Comparison of ENCODE assay signal across 15 mouse cellular contexts in genomic region chr3:54054376-54054775, GRCm38 (mm10).
"Had no signal": no experiment of that assay in that cellular context is flagged by ENCODE, and none has a peak within 500 bp of the region (broad histone marks: within the 10 kb centered on the region; RNA-seq: fewer than 3 reads in every experiment).

No protein-coding gene starts in this region.

- H3K4me1 ChIP-seq: lung, embryonic 15.5 days; megakaryocyte, embryonic 14.5 days; neural tube, embryonic 12.5 days; stomach, embryonic 15.5 days had no signal

- H3K36me3 ChIP-seq: lung, embryonic 15.5 days; midbrain, embryonic 13.5 days; midbrain, embryonic 15.5 days; neural tube, embryonic 12.5 days; stomach, embryonic 15.5 days had no signal

- DNase-seq: lung, adult 2 months; lung, postnatal 14 days; lung, postnatal 36 days; right cerebral cortex, postnatal 14 days; thymus, adult 2 months; thymus, postnatal 25 days; thymus, postnatal 4 days had no signal

- H3K9me3 ChIP-seq: lung, embryonic 15.5 days; midbrain, embryonic 13.5 days; midbrain, embryonic 15.5 days; neural tube, embryonic 12.5 days; stomach, embryonic 15.5 days had no signal

- H3K27ac ChIP-seq: lung, embryonic 15.5 days; macrophage; midbrain, embryonic 13.5 days; midbrain, embryonic 15.5 days; neural tube, embryonic 12.5 days; stomach, embryonic 15.5 days; stomach, postnatal 0 days had no signal

- H3K4me3 ChIP-seq: lung, embryonic 15.5 days; megakaryocyte, embryonic 14.5 days; midbrain, embryonic 13.5 days; midbrain, embryonic 15.5 days; neural tube, embryonic 12.5 days; stomach, embryonic 15.5 days had no signal

- H3K27me3 ChIP-seq: lung, embryonic 15.5 days; megakaryocyte, embryonic 14.5 days; midbrain, embryonic 13.5 days; midbrain, embryonic 15.5 days; neural tube, embryonic 12.5 days; stomach, embryonic 15.5 days had no signal
